Mouse (Mus musculus) neural tube, embryonic 15.5 days (tissue): ENCODE measurements around the gene Gna13. TPM values are rescaled to one million over a fixed set of nuclear protein-coding genes. Genes with fewer than 3 reads are reported as not detected.
A peak's percentile ranks its signal among the peaks of the same experiment; 100 is the strongest.

ENCODE experiments used
- ATAC-seq: fragments of 200-750 bp; cut with Nextera tagmentation; 2 replicates; pipeline ENCODE4 v1.8.0; 2017; ENCODE audit warnings: mild to moderate bottlenecking, moderate TSS enrichment, moderate library complexity; ENCODE audit not compliant: low FRiP score
- H3K27ac ChIP-seq: fragments of 300-500 bp; sonication (generic); replicated peaks from 2 replicates; pipeline ENCODE4 v1.5.1; 2015; ENCODE audit warnings: mild to moderate bottlenecking, inconsistent platforms
- H3K27me3 ChIP-seq: fragments of 300-500 bp; sonication (generic); replicated peaks from 2 replicates; pipeline ENCODE4 v1.6.1; 2015; ENCODE audit warnings: inconsistent platforms
- H3K36me3 ChIP-seq: fragments of 300-500 bp; sonication (generic); 2 replicates; pipeline ENCODE4 v1.6.1; 2015; ENCODE audit warnings: inconsistent platforms
- H3K4me1 ChIP-seq: fragments of 300-500 bp; sonication (generic); 2 replicates; pipeline ENCODE4 v1.6.1; 2015; ENCODE audit warnings: inconsistent platforms
- H3K4me2 ChIP-seq: fragments of 300-500 bp; sonication (generic); 2 replicates; pipeline ENCODE4 v1.6.1; 2015; ENCODE audit warnings: inconsistent platforms, mild to moderate bottlenecking, moderate library complexity
- H3K4me3 ChIP-seq: fragments of 300-500 bp; sonication (generic); replicated peaks from 2 replicates; pipeline ENCODE4 v1.5.1; 2015; ENCODE audit warnings: mild to moderate bottlenecking, inconsistent platforms
- H3K9ac ChIP-seq: fragments of 300-500 bp; sonication (generic); replicated peaks from 2 replicates; pipeline ENCODE4 v1.6.1; 2015; ENCODE audit warnings: mild to moderate bottlenecking, inconsistent platforms
- H3K9me3 ChIP-seq: fragments of 300-500 bp; sonication (generic); replicated peaks from 2 replicates; pipeline ENCODE4 v1.6.1; 2016; ENCODE audit warnings: inconsistent platforms
- WGBS: fragments of 180-500 bp; shearing (Covaris S2); methylation state at CpG from one replicate; pipeline ENCODE4 v1.1.7; 2015; ENCODE audit warnings: mixed read lengths; 5-methylcytosine and 5-hydroxymethylcytosine counted together
- polyA plus RNA-seq: library from polyadenylated mRNA; unstranded; fragments of >200 nt; fragmentation: Nextera tagmentation; extraction: Ambion mirVana; gene quantifications from 2 replicates; pipeline ENCODE4 v1.2.1, GENCODE M21; 2015

The Gna13 gene
- polyA plus RNA-seq, 1 experiment from 2014 or later = 16.8 TPM

DNA sequence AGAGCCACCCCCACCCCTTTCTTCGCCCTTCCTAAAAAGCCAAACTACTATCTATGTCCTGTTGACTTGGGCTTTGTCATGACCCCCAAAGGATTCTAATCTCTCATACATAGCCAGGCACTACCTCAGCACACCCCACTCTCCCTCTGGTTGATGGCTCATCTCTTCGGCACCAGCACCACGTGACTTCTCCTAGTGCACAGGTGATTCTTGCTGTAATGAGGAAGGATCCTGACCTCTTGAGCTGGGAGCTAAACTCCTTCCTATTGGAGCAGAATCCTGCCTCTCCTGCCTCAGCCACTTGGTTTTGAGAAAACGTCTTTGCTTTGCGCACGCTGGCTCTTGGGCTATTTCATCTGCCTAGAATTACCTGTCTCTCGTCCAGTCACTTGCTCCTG lies 12.3 kb upstream of the Gna13 start:
- H3K27ac ChIP-seq = no peak overlapping the region
- H3K4me3 ChIP-seq = no peak overlapping the region
- WGBS = 88% methylated on average over 7 of the region's 7 CpGs
- H3K9me3 ChIP-seq = no peaks in the 10 kb centered on the region
- peaks cover 17% of the 10 kb centered on the region for H3K4me1 ChIP-seq
- H3K36me3 ChIP-seq = no peaks in the 10 kb centered on the region
- no peak overlapping the region for H3K4me2 ChIP-seq
- H3K27me3 ChIP-seq = no peaks in the 10 kb centered on the region
- ATAC-seq = no peak
- H3K9ac ChIP-seq = no peak overlapping the region

DNA sequence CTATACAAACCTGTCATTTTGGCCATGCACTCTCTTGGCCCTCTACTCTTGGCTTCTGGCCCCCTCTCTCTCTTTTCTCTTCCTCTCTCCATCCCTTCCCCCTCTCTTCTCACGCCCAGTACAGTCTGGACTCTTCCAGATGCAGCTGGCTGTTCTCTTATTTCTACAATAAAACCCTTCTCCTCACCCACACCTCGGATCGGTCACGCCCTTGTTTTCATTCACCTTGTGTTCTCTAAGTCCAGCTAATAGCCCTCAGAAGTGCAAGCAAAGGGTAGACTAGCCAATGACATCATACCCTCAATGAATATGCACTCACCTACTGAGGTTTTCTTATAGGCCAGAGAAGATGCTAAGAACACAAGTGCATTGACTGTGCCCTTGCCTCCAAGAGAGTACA lies 11.1 kb upstream of the Gna13 start:
- 83% methylated on average over 4 of the region's 4 CpGs for WGBS

DNA sequence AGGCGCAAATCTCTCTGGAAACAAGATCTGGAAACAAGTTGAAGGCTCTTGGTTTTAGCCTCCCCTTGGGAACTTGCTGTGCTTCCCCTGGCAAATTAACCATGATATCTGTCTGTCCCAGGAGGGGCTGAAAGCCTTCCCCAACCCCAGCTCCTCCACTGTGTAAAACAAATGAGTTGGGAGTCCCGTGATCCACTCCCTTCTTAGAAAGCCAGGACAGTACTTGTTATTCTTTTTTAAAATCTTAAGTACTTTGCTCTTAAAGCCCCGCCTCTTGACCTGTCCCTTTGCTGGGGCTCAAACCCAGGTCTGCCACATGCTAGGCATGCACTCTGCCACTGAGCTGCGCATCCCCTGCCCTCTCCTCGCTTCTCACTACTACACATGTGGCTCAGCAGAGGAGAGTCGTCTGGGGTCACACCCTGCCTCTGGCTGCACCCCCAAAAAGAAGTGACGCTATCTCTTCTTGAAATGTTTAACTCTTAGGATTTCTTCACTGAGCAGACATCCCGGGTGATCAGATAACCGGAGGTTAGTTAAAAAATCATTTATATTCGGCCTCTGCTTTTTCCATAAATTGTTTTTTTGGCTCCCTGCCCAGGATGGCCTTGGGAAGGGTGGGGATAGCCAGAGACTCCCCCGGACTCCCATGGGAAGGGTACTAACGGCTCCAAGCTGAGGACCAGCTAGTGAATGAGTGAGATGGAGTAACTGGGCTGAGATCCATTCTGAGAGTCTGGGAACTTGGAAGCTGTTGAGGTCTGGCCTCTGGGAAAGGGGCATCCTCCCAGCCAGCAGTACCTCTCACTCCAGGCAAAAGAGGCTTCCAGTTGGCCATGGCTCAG lies 9.0 kb upstream of the Gna13 start:
- WGBS = 68% methylated on average over 12 of the region's 12 CpGs
- no peak for ATAC-seq
- no peak overlapping the region for H3K4me2 ChIP-seq
- peaks cover 3% of the 10 kb centered on the region; the same call in 1 of the 2 replicates for H3K4me1 ChIP-seq
- H3K27me3 ChIP-seq = no peaks in the 10 kb centered on the region
- H3K9me3 ChIP-seq = no peaks in the 10 kb centered on the region
- H3K9ac ChIP-seq = no peak overlapping the region
- H3K27ac ChIP-seq = no peak overlapping the region
- H3K4me3 ChIP-seq = no peak overlapping the region
- no peaks in the 10 kb centered on the region for H3K36me3 ChIP-seq

More for the DNA sequence above, 11.1 kb upstream of the Gna13 start:
- no peaks in the 10 kb centered on the region for H3K36me3 ChIP-seq
- H3K4me3 ChIP-seq = no peak overlapping the region
- H3K27me3 ChIP-seq = no peaks in the 10 kb centered on the region
- peaks cover 17% of the 10 kb centered on the region for H3K4me1 ChIP-seq
- H3K4me2 ChIP-seq = no peak overlapping the region
- H3K27ac ChIP-seq = no peak overlapping the region
- H3K9ac ChIP-seq = no peak overlapping the region
- H3K9me3 ChIP-seq = no peaks in the 10 kb centered on the region
- ATAC-seq = no peak

DNA sequence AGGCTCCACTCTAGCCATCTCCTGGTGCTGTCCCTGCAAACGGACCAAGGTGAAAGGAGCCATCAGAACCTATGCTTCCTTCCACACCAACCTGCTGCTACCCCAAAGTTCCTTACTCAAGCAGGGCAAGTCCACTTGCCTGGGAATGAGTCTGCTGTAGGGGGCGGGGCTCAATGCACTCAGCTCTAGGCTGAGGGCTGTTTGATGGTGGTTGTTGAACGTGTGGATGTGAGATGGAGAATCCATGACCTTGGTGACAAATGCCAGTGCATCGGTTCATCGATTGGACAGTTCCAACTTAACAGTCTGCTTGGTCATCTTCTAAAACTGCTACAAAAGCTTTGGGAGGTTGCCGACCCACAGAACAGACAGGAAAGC lies 8.4 kb upstream of the Gna13 start:
- no peaks in the 10 kb centered on the region for H3K27me3 ChIP-seq
- no peak for ATAC-seq
- H3K27ac ChIP-seq = no peak overlapping the region
- H3K4me1 ChIP-seq = peaks cover 3% of the 10 kb centered on the region; the same call in 1 of the 2 replicates
- H3K36me3 ChIP-seq = no peaks in the 10 kb centered on the region
- no peak overlapping the region for H3K4me3 ChIP-seq
- H3K4me2 ChIP-seq = no peak overlapping the region
- H3K9me3 ChIP-seq = no peaks in the 10 kb centered on the region
- no peak overlapping the region for H3K9ac ChIP-seq
- WGBS = 85% methylated on average over 6 of the region's 6 CpGs

DNA sequence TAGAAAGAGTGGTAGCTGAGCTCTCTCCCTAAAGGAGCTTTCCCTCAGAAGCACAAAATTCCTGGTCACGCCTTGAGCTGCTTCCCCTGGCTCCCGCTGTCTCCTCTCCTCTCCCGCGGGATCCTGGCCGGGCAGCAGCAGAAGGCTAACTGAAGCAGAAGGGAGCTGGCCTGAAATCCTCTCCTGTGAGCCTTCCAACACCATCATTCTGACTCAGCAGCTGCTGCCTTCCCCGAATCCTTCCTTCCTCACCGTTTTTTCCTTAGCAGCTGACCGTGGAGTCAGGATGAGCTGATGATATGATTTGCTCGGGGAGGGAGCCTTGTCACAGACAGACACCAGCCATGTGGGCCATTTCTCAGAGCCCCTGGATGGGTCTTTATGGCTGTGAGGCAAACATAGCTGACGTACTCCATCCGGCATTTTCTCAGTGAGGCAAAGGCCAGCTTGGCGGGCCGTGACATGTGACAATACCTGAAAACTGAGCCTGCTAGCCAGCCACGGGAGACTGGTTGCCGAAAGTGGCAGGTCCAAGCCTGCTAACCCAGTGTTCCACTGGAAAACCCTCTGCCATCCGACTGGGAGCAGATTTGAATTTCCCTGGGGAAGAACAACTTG lies 6.8 kb upstream of the Gna13 start:
- 0 out of 2 replicates have a peak, but pooled peaks cover 4% of the 10 kb centered on the region for H3K27me3 ChIP-seq
- no peaks in the 10 kb centered on the region for H3K36me3 ChIP-seq
- 75% methylated on average over 16 of the region's 16 CpGs for WGBS
- ATAC-seq = no peak
- no peak overlapping the region for H3K4me3 ChIP-seq
- peaks cover 18% of the 10 kb centered on the region for H3K4me1 ChIP-seq
- H3K27ac ChIP-seq = no peak overlapping the region
- no peaks in the 10 kb centered on the region for H3K9me3 ChIP-seq
- H3K9ac ChIP-seq = no peak overlapping the region
- H3K4me2 ChIP-seq = no peak overlapping the region

DNA sequence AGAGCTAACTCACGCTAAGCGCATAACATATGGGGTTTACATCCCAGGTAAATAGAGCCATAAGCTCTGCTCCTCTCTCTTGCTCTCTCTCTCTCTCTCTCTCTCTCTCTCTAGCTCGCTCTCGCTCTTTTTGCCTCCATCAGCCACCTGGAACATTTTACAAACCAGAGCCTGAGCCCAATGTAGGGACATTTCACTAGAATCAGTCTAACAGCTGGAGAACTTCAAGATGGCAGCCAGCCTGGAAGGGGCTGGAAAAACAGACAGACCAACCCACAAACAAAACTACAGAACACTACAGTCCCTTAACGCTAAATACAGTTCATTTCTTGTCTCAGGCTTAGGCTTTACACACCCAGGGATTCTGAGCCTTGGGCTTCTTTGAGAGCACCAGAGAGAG lies 5.5 kb upstream of the Gna13 start:
- 89% methylated on average over 5 of the region's 5 CpGs for WGBS
- no peak for ATAC-seq

DNA sequence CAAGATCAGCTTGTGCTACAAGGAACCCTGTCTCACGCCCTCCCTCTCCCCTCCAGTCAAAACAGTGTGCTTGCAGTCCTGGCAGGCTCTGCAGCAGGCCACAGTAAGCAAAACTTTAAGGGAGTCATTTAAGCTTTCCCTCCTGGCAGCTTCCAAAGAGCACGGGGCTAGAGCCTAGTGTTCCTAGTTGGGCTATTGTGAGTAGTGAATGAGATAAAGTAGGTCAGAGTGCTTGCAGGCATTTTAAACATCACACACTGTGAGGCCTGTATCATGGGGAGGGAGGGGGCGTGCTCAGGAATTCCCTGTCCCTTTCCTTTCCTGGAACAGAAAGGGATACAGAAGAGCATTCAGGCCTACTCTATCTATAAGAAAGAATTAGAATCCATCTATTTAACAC lies 4.1 kb upstream of the Gna13 start:
- Histone ChIP-seq H3K27ac (peak overlapping the region; percentile 71), H3K9me3 (no peaks in the 10 kb centered on the region), H3K27me3 (0 out of 2 replicates have a peak, but pooled peaks cover 10% of the 10 kb centered on the region), H3K4me3 (no peak overlapping the region), H3K36me3 (no peaks in the 10 kb centered on the region), H3K4me1 (peaks cover 31% of the 10 kb centered on the region), H3K9ac (no peak overlapping the region), H3K4me2 (no peak overlapping the region)
- no peak for ATAC-seq
- WGBS = 20% methylated on average over 3 of the region's 3 CpGs

More for the DNA sequence above, 5.5 kb upstream of the Gna13 start:
- Histone ChIP-seq H3K4me2 (no peak overlapping the region), H3K4me3 (no peak overlapping the region), H3K9me3 (no peaks in the 10 kb centered on the region), H3K36me3 (no peaks in the 10 kb centered on the region), H3K27ac (no peak overlapping the region), H3K9ac (no peak overlapping the region), H3K27me3 (0 out of 2 replicates have a peak, but pooled peaks cover 10% of the 10 kb centered on the region), H3K4me1 (peaks cover 31% of the 10 kb centered on the region)

DNA sequence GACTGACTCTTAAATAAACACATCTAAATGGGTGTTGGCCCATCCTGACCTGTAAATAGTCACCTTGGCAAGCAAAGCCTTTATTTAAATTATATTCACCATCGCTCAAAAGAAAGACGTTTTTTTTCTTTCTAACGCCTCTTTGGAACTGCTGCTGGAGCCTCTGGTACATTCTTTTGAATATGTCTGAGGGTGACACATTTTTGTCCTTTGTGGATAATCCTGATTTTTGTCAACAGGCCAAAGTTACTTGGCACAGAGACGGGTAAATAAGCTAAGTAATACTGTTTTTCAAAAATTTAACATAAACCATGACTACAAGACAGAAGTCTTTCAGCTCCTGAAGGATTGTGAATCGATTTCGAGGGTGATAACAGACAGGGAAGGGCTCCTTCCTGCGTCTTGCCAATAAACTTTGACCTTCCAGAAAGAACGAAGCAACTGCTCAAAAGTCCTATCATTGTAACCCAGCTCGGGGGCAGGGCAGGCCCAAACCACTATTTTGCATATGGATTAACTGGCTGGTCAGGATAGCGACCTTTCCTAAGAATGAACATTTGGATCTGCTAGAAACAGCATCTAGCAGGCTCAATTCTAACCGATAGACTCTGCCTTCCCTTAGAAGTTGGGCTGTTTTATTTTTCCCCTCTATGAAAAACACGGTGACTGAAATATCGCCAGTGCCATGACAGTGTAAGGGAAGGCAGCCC lies 3.4 kb upstream of the Gna13 start:
- H3K9ac ChIP-seq = no peak overlapping the region
- H3K27me3 ChIP-seq = 0 out of 2 replicates have a peak, but pooled peaks cover 10% of the 10 kb centered on the region

DNA sequence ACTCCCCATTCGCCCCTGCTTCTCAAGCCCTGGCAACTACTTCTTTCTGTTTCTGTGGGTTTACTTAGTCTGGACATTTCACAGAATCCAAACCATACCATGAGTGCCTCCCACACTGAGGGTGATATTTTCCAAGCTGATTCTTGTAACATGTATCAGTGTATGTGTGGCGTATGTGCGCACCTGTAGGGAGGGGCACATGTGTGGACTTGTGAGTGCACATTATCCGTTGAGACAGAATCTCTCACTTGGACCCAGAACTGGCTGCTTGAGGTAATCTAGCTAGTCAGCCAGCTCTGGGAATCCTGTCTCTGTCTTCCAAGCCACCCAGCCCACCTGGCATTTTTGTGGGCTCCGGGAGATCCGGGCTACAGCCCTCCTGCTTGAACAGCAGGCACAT lies 2.5 kb upstream of the Gna13 start:
- H3K27ac ChIP-seq = peak overlapping the region; percentile 71; the same call in 1 of the 2 replicates

More for the DNA sequence above, 3.4 kb upstream of the Gna13 start:
- Histone ChIP-seq H3K36me3 (no peaks in the 10 kb centered on the region), H3K4me3 (no peak overlapping the region), H3K4me2 (no peak overlapping the region), H3K27ac (peak overlapping the region; percentile 71), H3K9me3 (no peaks in the 10 kb centered on the region), H3K4me1 (peaks cover 34% of the 10 kb centered on the region)
- ATAC-seq = no peak
- WGBS = 39% methylated on average over 13 of the region's 13 CpGs

DNA sequence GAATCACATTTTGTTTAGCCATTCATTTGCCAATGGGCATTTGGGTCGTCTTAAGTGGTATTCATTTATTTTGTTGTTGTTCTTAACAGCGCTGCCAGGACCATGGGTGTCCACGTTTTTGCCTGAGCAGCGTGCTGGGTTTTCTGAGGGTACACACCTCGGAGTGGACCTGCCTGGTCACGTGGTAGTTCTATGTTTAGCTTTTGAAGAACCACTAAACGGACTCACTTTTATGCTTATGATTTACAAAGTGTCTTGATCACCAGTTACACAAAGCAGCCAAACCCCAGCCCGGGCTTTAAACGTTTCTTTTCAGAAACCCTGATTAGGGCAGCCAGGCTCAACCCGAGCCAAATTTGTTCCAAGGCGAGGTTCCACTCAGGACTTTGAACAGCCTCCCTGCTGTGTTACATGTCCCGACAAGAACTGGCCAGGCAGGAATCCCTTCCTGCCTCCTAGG lies 2.0 kb upstream of the Gna13 start:
- Histone ChIP-seq H3K4me3 (no peak overlapping the region), H3K27ac (no peak overlapping the region; the same call in 1 of the 2 replicates), H3K4me1 (peaks cover 47% of the 10 kb centered on the region), H3K36me3 (no peaks in the 10 kb centered on the region), H3K4me2 (no peak overlapping the region), H3K27me3 (0 out of 2 replicates have a peak, but pooled peaks cover 10% of the 10 kb centered on the region), H3K9ac (no peak overlapping the region), H3K9me3 (no peaks in the 10 kb centered on the region)
- 34% methylated on average over 12 of the region's 12 CpGs for WGBS
- ATAC-seq = no peak

More for the DNA sequence above, 2.5 kb upstream of the Gna13 start:
- H3K9me3 ChIP-seq = no peaks in the 10 kb centered on the region
- no peak overlapping the region for H3K4me3 ChIP-seq
- H3K4me2 ChIP-seq = no peak overlapping the region
- H3K36me3 ChIP-seq = no peaks in the 10 kb centered on the region
- peaks cover 42% of the 10 kb centered on the region for H3K4me1 ChIP-seq
- WGBS = 61% methylated on average over 6 of the region's 6 CpGs
- H3K9ac ChIP-seq = no peak overlapping the region
- ATAC-seq = no peak
- 0 out of 2 replicates have a peak, but pooled peaks cover 10% of the 10 kb centered on the region for H3K27me3 ChIP-seq

DNA sequence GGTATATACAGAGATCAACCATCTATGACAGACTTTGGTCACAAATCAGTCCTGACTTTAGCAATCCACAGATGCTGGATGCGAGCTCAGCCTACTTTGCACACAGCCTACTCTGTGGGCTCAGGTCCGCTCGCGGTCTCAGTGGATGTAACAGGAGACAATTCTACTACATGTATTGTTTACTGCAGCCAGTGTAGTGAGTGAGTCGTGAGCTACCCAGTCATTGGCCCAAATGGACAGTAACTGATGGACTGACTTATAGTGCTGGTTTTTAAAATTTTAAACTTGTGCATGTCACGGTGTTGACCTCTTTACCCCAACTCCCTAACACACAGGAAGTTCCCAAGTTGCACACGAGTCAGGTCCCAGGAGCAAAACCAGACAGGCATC lies 1.4 kb upstream of the Gna13 start:
- peak overlapping the region; percentile 81; the same call in 1 of the 2 replicates for H3K4me3 ChIP-seq
- H3K36me3 ChIP-seq = 0 out of 2 replicates have a peak, but pooled peaks cover 5% of the 10 kb centered on the region
- peaks cover 54% of the 10 kb centered on the region for H3K4me1 ChIP-seq
- no peak overlapping the region for H3K9ac ChIP-seq
- H3K4me2 ChIP-seq = peak overlapping the region; percentile 82; the same call in 1 of the 2 replicates
- H3K27me3 ChIP-seq = 0 out of 2 replicates have a peak, but pooled peaks cover 10% of the 10 kb centered on the region
- ATAC-seq = no peak
- H3K9me3 ChIP-seq = no peaks in the 10 kb centered on the region
- no peak overlapping the region for H3K27ac ChIP-seq
- 79% methylated on average over 7 of the region's 7 CpGs for WGBS
